Mouse (Mus musculus) lung, postnatal 0 days (tissue): Measurements from ENCODE around the gene Clcn2.

Source experiments
- CTCF ChIP-seq: IDR thresholded peaks from 2 replicates; pipeline ENCODE4 v1.5.1; 2016; ENCODE audit warnings: antibody characterized with exemption, mild to moderate bottlenecking
- EP300 ChIP-seq: IDR thresholded peaks from 2 replicates; pipeline ENCODE4 v1.6.1; 2016; ENCODE audit warnings: antibody characterized with exemption, mild to moderate bottlenecking, control low read depth

DNA sequence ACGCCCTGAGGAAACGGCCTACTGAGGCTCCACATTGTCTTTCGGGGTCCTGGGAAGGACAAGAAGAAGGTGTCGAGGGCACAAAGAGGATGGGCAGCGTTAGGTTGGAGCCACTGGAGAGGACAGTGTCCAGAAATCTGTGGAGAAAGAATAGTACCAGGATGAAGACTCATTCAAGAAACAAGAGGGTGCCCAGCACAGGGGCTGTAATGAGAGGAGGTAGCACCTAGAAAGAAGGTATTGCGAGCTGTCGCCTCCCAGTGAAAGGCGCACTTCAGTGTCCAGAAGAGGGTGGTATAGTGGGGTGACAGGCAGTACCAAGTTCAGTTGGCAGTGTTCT is 735 bp downstream of the Clcn2 start:
- TF ChIP-seq CTCF (no peak; the same call in 1 of the 2 replicates), EP300 (no peak)
